Mouse (Mus musculus) layer of hippocampus, adult 18-20 months (tissue): ENCODE results near the gene Nudt22. TPM values are rescaled to one million over a fixed set of nuclear protein-coding genes. Genes with fewer than 3 reads are reported as not detected.

ENCODE experiments used
- DNase-seq, 2 experiments: peaks; one replicate each; pipeline ENCODE4 v3.0.0; 2022; ENCODE audit warnings: low spot score in 2 of 2
- long read RNA-seq: library from polyadenylated mRNA; stranded (forward); transcript quantifications from one replicate; pipeline ENCODE4 v2.0.0, GENCODE M21; 2021
- total RNA-seq, 2 experiments: library from RNA; stranded (reverse); gene quantifications; 2 replicates each; pipeline ENCODE4 v1.2.3; 2021

Gene Nudt22
- total RNA-seq: 10 to 100 TPM; 12.7 to 14.0 TPM
- long read RNA-seq, transcript Nudt22-201 (6 exons, 1,000 nt): major isoform, 5 of 6 reads
- long read RNA-seq, partial matches to known transcripts: 0 of 6 reads
- long read RNA-seq, other reads (novel, unspliced or antisense): 1 of 6 reads

- DNase-seq: peak; percentile 82 to 88
These were observed at the start of gene Nudt22, which contains the start of gene Trpt1 for GRCm38 (mm10) chr19:6996006-6996405. TSS of gene Nudt22 (minus strand) at chr19:6996117. TSS of gene Trpt1 (plus strand) at chr19:6996131.

DNA sequence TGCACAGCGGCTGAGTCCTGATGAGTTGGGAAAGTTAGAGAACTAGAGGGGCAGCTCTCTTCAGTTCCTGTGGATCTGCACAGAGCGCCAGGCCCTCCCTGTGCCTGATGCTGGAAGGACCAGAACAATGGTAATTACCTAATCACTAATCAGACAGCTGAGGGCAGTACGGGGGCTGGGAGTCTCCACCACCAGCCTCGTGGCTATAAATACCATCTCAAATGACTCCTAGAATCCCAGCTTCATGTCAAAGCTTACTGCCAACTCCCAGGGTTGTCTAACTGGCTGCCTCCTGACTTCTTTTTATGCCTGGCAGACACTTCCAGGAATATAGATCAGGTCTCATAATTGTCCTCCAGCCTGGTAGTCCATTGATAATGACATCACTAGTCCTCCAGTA is 48.8 kb upstream of the Nudt22 start:
- no peak for DNase-seq

DNA sequence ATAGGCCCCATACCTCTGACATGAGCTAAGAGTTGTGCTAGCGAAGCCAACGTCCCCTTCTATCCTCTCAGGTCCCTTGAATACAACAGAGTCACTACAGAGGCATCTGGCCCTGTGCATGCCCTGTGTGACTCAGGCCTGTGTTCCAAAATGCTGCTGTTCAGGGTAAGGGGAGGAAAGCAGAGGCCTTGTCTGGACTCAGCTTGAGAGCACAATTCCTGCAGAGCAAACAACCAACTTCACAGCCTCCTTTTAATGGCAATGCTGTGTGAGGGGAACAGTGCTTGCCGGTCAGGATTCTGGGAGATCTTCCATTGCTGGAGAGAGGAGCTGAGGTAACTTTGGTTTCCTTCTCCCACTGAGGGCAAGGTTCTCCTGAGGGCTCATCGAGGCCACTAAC is 48.4 kb upstream of the Nudt22 start:
- no peak for DNase-seq

GRCm38 (mm10) chr19:7041171-7041570 is 45.3 kb upstream of the Nudt22 start:
- no peak for DNase-seq

DNA sequence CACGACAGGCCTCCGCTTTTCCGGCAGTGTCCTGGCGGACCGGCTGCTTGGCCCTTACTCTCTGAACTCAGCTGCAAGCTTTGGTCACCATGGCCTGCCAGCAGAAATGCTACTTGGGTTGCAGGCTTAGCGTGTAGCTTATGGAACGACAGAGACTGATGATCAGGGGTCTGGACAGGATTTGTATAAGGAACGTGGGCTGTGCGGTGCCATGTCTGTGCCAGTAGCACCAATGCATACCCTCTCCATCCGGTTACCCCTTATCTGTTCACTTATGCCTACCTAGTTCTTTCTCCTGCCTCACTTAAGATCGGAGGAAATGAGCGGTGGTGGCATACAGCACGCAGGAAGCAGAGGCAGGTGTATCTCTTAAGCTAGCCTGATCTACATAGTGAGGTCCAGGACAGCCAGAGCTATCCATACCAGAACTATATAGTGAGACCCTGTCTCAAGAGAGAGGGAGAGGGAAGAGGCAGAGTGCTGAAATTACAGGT is 44.8 kb upstream of the Nudt22 start:
- DNase-seq: no peak

DNA sequence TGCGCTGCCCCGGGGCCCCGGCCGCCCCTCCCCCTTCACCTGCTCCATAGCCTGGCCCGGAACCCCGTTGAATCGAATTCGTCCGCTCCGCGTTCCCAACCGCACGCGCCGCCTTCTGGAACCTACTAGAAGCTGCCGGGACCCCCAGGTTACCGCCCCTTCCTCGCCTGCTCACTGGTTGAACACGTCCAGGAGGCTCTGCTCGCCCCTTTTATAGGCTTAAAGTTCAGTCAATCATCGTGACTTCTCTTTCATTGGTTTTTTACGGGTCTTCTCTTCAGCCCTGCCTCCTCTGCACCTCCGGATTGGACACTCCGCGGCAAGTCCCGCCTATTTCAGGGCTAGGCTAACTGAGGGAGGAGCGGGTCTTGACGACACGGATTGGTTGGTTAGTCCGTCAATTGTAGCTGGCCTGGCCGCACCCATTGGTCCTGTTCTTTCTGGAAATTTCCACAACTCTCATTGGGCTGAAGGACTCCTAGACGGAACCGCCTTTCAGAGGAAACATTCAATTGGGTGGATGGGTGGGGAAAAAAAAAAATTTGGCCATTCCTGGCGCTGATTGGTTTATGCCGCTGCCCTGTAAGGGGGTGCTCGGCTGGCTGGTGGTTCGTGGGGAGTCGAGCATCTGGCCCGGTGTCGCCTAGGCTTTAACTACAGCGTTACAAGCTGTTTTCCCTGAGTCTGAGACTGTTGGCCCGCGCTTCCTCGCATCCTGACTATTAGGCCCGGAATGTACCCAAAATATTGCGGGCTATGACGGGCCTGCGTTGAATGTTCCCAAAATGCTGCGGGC is 44.1 kb upstream of the Nudt22 start, which contains the start of gene Stip1:
TSS of gene Stip1 (minus strand) at position 127 of the 796 bp plus-strand sequence.
- DNase-seq: peak; percentile 100

- peak; percentile 32 to 58 for DNase-seq
These were observed 43.3 kb upstream of the Nudt22 start for GRCm38 (mm10) chr19:7039088-7039720.

DNA sequence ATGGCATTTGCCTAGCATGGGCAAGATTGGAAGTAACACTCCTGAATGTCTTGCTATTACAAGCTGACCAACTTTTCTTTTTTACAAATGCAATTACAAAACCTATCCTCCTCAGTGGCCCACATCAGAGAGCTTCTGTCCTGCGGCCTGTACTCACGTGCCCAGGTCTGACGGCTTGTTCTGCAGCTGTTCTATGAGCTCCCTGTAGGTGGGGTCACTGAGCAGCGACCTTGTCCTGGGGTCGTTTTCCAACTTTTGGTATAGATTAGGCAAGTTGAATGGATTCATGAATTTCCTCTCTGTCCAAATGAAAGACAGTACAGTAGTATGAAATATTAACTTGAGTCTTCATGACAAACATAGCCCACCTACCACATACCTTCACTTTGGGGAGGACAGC is 38.1 kb upstream of the Nudt22 start:
- DNase-seq: no peak

GRCm38 (mm10) chr19:7029531-7029930 is 33.6 kb upstream of the Nudt22 start:
- peak in 1 of 2 experiments; percentile 54 for DNase-seq

- DNase-seq: no peak
These were observed 24.3 kb upstream of the Nudt22 start for GRCm38 (mm10) chr19:7020224-7020641.

GRCm38 (mm10) chr19:7019191-7019590 is 23.3 kb upstream of the Nudt22 start, which contains the start of gene Fermt3:
TSS of gene Fermt3 (minus strand) at chr19:7019469.
- no peak for DNase-seq

DNA sequence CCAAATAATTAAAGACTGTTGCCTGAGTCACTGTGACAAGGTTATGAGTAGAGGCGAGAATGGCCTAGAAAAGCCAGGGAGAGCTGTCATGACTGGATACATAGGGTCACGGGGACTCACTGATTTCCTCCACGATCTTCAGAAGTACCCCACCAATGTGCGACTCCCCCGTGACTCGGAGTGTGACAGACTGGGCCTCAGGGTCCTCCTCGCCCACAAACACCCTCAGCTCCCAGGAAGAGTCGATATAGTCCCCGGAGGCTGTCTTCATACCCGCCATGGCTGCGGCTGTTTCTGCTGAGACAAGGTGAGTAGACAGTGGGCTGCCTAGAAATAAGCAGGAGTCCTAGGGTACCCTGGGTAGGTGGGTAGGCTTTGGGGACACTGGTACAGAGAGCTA is 22.6 kb upstream of the Nudt22 start:
- DNase-seq: no peak

GRCm38 (mm10) chr19:7017541-7018457 is 21.9 kb upstream of the Nudt22 start:
- no peak for DNase-seq

- no peak for DNase-seq
These were observed 18.7 kb upstream of the Nudt22 start for GRCm38 (mm10) chr19:7014481-7015135.

DNA sequence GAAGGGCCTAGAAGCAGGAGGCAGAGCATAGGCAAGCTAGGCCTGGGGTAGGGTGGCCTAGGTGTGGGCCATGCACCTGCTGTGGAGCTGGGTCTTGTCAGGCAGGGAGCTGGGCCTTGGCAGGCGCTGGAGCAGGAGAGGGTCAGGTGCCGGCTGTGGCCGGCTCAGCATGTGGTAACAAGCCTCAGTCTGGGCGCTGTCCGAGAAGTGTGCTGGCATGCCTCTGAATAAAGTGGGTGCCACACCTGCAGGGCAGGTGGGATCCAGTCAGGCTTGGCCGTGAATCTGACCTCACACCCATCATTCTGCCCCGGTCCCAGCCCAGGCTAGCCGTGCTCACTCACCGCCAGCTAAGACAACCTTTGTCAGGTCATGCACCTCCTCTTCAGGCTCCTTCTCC is 18.1 kb upstream of the Nudt22 start:
- no peak for DNase-seq

GRCm38 (mm10) chr19:7012426-7012825 is 16.5 kb upstream of the Nudt22 start:
- no peak for DNase-seq

DNA sequence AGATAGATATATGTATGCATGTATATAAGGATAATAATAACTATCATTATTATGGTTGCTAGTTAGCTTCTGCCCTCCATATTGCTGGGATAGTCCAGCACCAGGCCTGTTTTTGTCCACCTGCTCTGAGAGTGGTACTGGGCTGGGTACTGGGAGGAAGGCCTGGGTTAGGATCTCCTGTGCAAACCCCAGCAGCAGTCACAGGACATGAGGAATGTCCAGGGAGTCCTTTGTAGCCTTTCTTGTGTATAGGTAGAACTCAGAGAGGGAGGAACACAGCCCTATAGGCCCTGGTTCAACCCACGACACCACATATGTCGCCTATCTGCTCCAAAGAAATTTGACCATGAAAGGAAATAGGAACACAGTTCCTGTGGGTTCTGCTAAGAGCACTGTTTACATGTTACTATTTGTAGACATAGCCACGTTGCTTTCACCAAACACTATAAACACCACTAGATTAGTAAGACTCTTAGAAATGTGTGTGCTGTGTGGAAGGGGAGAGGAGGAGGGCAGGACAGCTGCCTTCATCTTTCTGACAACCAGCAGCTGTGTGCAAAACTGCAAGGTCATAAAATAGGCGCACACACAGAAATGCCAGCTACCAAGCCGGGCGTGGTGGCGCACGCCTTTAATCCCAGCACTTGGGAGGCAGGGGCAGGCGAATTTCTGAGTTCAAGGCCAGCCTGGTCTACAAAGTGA is 11.1 kb upstream of the Nudt22 start:
- DNase-seq: no peak

DNA sequence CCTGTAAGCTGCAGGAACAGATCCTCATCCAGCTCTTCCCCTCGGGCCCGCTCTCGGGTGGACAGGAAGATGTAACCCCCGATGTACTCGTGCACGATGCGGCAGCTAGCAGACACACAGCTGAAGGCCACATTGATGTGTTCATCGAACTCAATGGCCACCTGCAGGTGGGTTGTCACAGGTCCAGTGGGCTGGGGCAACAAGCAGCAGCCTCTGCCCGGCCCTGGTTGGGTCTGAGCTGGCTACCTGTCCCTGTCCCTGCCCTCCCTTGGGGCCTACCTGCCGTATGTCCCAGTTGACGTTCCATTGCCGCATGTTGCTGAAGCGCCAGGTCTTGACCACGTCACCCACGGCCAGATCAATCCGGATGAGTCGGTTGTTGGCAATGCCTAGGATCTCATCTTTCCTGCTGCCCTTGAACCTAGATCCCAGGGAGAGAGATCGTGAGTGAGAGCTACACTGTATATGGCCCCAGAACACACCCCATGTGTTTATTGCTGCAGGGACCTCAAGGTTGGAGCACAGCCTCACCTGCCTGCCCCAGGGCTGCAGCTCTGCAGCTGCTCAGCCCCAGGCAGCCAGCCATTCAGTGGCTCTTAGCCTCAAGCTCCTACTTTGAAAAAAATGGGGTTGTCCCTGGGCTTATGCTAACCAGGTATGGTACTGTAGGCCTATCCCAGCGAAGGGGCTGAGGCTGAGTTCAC is 3.6 kb upstream of the Nudt22 start:
- no peak for DNase-seq

- no peak for DNase-seq
These were observed 1.9 kb upstream of the Nudt22 start for GRCm38 (mm10) chr19:6997721-6998290.
